Mouse (Mus musculus) heart, embryonic 10.5 days (tissue): ENCODE measurements around the gene Rnf43. TPM values are rescaled to one million over a fixed set of nuclear protein-coding genes. Genes with fewer than 3 reads are reported as not detected.

ENCODE experiments used
- DNase-seq: peaks from one replicate; pipeline ENCODE4 v3.0.0-alpha.2; 2017; ENCODE audit warnings: low spot score
- H3K27ac ChIP-seq: fragments of 300-500 bp; sonication (generic); 2 replicates; pipeline ENCODE4 v1.5.1; 2016; ENCODE audit warnings: mild to moderate bottlenecking
- H3K27me3 ChIP-seq: fragments of 300-500 bp; sonication (generic); 2 replicates; pipeline ENCODE4 v1.6.1; 2016; ENCODE audit warnings: mild to moderate bottlenecking; ENCODE audit not compliant: poor library complexity, insufficient read depth, severe bottlenecking
- H3K36me3 ChIP-seq: fragments of 300-500 bp; sonication (generic); 2 replicates; pipeline ENCODE4 v1.6.1; 2016; ENCODE audit warnings: mild to moderate bottlenecking, moderate library complexity
- H3K4me1 ChIP-seq: fragments of 300-500 bp; sonication (generic); 2 replicates; pipeline ENCODE4 v1.6.1; 2016; ENCODE audit warnings: mild to moderate bottlenecking
- H3K4me3 ChIP-seq: fragments of 300-500 bp; sonication (generic); 2 replicates; pipeline ENCODE4 v1.5.1; 2016; ENCODE audit warnings: mild to moderate bottlenecking, moderate library complexity
- H3K9me3 ChIP-seq: fragments of 300-500 bp; sonication (generic); 2 replicates; pipeline ENCODE4 v1.6.1; 2016; ENCODE audit warnings: mild to moderate bottlenecking, moderate library complexity
- WGBS: fragments of 180-500 bp; shearing (Covaris S2); methylation state at CpG from one replicate; pipeline ENCODE4 v1.1.7; 2016; 5-methylcytosine and 5-hydroxymethylcytosine counted together
- polyA plus RNA-seq: library from polyadenylated mRNA; unstranded; fragments of >200 nt; fragmentation: Nextera tagmentation; extraction: Ambion mirVana; gene quantifications from 2 replicates; pipeline ENCODE4 v1.2.1, GENCODE M21; 2016

Gene Rnf43
- polyA plus RNA-seq, 1 experiment from 2014 or later = 2.3 TPM

GRCm38 (mm10) chr11:87761806-87762701, 99.5 kb downstream of the Rnf43 start:
- no peak for DNase-seq
- whole genome bisulfite sequencing = 74% methylated on average over 14 of the region's 14 CpGs
- H3K27me3 ChIP-seq = peaks cover 78% of the 10 kb centered on the region
- no peak overlapping the region for H3K4me3 ChIP-seq
- H3K36me3 ChIP-seq = no peaks in the 10 kb centered on the region
- H3K27ac ChIP-seq = no peak overlapping the region
- peaks cover 25% of the 10 kb centered on the region for H3K4me1 ChIP-seq
- no peaks in the 10 kb centered on the region for H3K9me3 ChIP-seq

DNA sequence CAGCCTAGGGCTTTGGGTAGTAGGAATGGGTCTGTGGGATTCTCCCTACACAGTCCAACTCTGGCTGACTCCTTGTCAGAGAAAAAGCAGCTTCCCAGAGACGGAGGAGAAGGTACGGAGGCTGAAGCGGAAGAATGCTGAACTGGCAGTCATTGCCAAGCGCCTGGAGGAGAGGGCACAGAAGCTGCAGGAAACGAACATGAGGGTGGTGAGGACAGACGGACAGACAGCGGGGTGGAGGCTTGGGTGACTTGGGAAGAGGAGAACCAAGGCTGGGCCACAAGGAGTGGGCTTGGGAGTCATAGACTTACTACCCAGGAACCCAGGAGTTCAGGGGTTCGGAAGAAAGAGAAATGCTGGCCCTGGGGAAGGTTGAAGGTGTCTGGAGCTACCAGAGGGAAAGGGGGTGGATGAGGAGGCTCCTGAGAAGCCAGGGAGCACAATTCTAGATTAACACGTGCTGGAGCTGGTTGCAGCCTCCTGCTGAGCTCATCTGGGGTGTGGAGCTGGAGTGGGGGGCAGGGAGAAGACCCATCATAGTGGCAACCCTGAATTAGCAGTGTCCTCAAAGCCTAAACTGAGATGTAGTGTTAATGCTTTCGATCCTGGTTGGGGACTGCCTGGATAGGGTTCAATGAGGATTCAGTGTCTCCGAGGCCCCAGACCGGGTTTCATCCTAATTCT, 100.3 kb downstream of the Rnf43 start:
- H3K27me3 ChIP-seq = peaks cover 86% of the 10 kb centered on the region
- no peaks in the 10 kb centered on the region for H3K9me3 ChIP-seq
- H3K36me3 ChIP-seq = no peaks in the 10 kb centered on the region
- H3K27ac ChIP-seq = no peak overlapping the region
- DNase-seq = no peak
- H3K4me1 ChIP-seq = peaks cover 25% of the 10 kb centered on the region
- WGBS = 36% methylated on average over 12 of the region's 12 CpGs
- H3K4me3 ChIP-seq = no peak overlapping the region

GRCm38 (mm10) chr11:87763511-87763987, 101.0 kb downstream of the Rnf43 start:
- H3K36me3 ChIP-seq = no peaks in the 10 kb centered on the region
- peaks cover 25% of the 10 kb centered on the region for H3K4me1 ChIP-seq
- H3K9me3 ChIP-seq = no peaks in the 10 kb centered on the region
- DNase-seq = no peak
- WGBS = 1% methylated on average over 17 of the region's 17 CpGs
- H3K4me3 ChIP-seq = peak overlapping the region; percentile 62
- H3K27ac ChIP-seq = peak overlapping the region; percentile 59; the same call in 1 of the 2 replicates
- H3K27me3 ChIP-seq = peaks cover 93% of the 10 kb centered on the region

GRCm38 (mm10) chr11:87763988-87764876, 101.7 kb downstream of the Rnf43 start:
- 1% methylated on average over 65 of the region's 65 CpGs for WGBS
- DNase-seq = peak; percentile 75
- peak overlapping the region; percentile 59 for H3K27ac ChIP-seq

GRCm38 (mm10) chr11:87768745-87769144, 106.2 kb downstream of the Rnf43 start:
- DNase-seq = no peak
- H3K4me3 ChIP-seq = no peak overlapping the region
- H3K9me3 ChIP-seq = no peaks in the 10 kb centered on the region
- peaks cover 12% of the 10 kb centered on the region for H3K4me1 ChIP-seq
- 71% methylated on average over 4 of the region's 4 CpGs for WGBS
- no peak overlapping the region for H3K27ac ChIP-seq
- H3K36me3 ChIP-seq = no peaks in the 10 kb centered on the region
- H3K27me3 ChIP-seq = peaks cover 66% of the 10 kb centered on the region

More at GRCm38 (mm10) chr11:87763988-87764876, 101.7 kb downstream of the Rnf43 start:
- H3K4me3 ChIP-seq = peak overlapping the region; percentile 62
- H3K36me3 ChIP-seq = no peaks in the 10 kb centered on the region
- peaks cover 25% of the 10 kb centered on the region for H3K4me1 ChIP-seq
- H3K9me3 ChIP-seq = no peaks in the 10 kb centered on the region
- H3K27me3 ChIP-seq = peaks cover 95% of the 10 kb centered on the region

GRCm38 (mm10) chr11:87770989-87771388, 108.5 kb downstream of the Rnf43 start:
- Histone ChIP-seq H3K9me3 (no peaks in the 10 kb centered on the region), H3K4me1 (no peaks in the 10 kb centered on the region), H3K27ac (no peak overlapping the region), H3K36me3 (no peaks in the 10 kb centered on the region), H3K4me3 (no peak overlapping the region), H3K27me3 (peaks cover 59% of the 10 kb centered on the region)
- no peak for DNase-seq
- WGBS = 51% methylated on average over 3 of the region's 3 CpGs

- 82% methylated on average over 3 of the region's 3 CpGs for WGBS
- no peaks in the 10 kb centered on the region for H3K36me3 ChIP-seq
- no peaks in the 10 kb centered on the region for H3K9me3 ChIP-seq
- H3K4me3 ChIP-seq = no peak overlapping the region
- H3K27ac ChIP-seq = no peak overlapping the region
- peaks cover 59% of the 10 kb centered on the region for H3K27me3 ChIP-seq
- DNase-seq = no peak
- H3K4me1 ChIP-seq = peaks cover 1% of the 10 kb centered on the region
Measured at GRCm38 (mm10) chr11:87772354-87772753, 109.8 kb downstream of the Rnf43 start.

- H3K9me3 ChIP-seq = no peaks in the 10 kb centered on the region
- H3K4me3 ChIP-seq = peak overlapping the region; percentile 56
- peak overlapping the region; percentile 56 for H3K27ac ChIP-seq
- DNase-seq = peak; percentile 90
- 7% methylated on average over 31 of the region's 32 CpGs for WGBS
- H3K27me3 ChIP-seq = peaks cover 88% of the 10 kb centered on the region
- no peaks in the 10 kb centered on the region for H3K36me3 ChIP-seq
- peaks cover 22% of the 10 kb centered on the region for H3K4me1 ChIP-seq
Measured at GRCm38 (mm10) chr11:87778100-87778765, 115.7 kb downstream of the Rnf43 start.

DNA sequence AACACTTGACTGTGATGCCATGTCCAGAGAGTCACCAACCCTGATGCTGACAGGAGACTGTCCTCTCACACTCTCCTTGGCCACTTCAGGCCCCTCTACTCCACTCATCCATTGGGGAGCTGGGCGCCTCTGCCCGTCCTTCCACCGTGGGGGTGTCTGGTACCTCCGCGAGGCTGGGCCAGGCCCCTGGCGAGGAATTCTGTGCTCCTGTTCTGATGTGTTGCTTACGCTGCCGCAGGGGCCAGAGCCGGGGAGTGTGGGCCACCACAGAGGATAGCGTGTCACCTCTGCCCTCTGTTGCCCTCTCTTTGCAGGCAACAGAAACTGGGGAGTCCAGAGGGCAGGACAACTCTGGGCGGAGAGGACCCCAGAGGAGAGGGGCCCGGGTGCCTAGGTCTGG, 116.4 kb downstream of the Rnf43 start:
- H3K9me3 ChIP-seq = no peaks in the 10 kb centered on the region
- 30% methylated on average over 12 of the region's 12 CpGs for WGBS
- no peak for DNase-seq
- peaks cover 22% of the 10 kb centered on the region for H3K4me1 ChIP-seq
- H3K27me3 ChIP-seq = peaks cover 93% of the 10 kb centered on the region
- H3K36me3 ChIP-seq = no peaks in the 10 kb centered on the region
- peak overlapping the region; percentile 56 for H3K4me3 ChIP-seq
- H3K27ac ChIP-seq = peak overlapping the region; percentile 56; the same call in 1 of the 2 replicates

DNA sequence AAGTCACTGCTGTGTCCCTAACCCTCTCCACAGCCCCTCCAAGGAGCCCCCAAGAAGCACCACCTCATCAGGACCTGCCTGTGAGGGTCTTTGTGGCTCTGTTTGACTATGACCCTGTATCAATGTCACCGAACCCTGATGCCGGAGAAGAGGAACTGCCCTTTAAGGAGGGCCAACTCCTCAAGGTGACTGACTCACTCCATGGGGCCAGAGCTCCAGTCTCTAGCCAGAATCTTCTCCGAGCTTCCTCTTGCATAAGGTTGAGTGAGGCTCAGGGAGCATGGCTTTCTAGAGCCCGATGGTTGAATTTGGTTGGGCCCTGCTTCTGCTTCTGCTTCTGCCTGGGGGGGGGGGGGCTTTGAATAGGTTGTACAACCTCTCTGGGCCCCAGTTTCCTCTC, 116.9 kb downstream of the Rnf43 start:
- Histone ChIP-seq H3K27ac (0 out of 2 replicates have a peak overlapping the region, but pooled peaks have one; percentile 1), H3K4me3 (no peak overlapping the region), H3K4me1 (peaks cover 22% of the 10 kb centered on the region), H3K36me3 (no peaks in the 10 kb centered on the region), H3K9me3 (no peaks in the 10 kb centered on the region), H3K27me3 (peaks cover 93% of the 10 kb centered on the region)
- DNase-seq = no peak
- WGBS = 78% methylated on average over 4 of the region's 4 CpGs

GRCm38 (mm10) chr11:87780130-87780529, 117.6 kb downstream of the Rnf43 start:
- H3K27me3 ChIP-seq = peaks cover 88% of the 10 kb centered on the region
- H3K4me1 ChIP-seq = peaks cover 22% of the 10 kb centered on the region
- no peak for DNase-seq
- H3K36me3 ChIP-seq = no peaks in the 10 kb centered on the region
- H3K4me3 ChIP-seq = no peak overlapping the region
- no peak overlapping the region for H3K27ac ChIP-seq
- 81% methylated on average over 8 of the region's 8 CpGs for WGBS
- no peaks in the 10 kb centered on the region for H3K9me3 ChIP-seq
